Mouse (Mus musculus): ENCODE measurements around the gene Mical2. TPM values are rescaled to one million over a fixed set of nuclear protein-coding genes. Genes with fewer than 3 reads are reported as not detected.

Gene Mical2
- polyA plus RNA-seq, 1 experiment, result 6.6 TPM

- no peaks in the 10 kb centered on the region for H3K36me3 ChIP-seq (ENCODE audit: control insufficient read depth, insufficient read depth, low read length)
- WGBS, result 65% methylated on average over 9 of the region's 9 CpGs
- no peak overlapping the region for H3K27ac ChIP-seq (ENCODE audit: insufficient read depth, low read depth, low read length)
- H3K27me3 ChIP-seq (replicated peaks; ENCODE audit: control insufficient read depth, insufficient read depth, low read length), result no peaks in the 10 kb centered on the region
- TF ChIP-seq CTCF (conservative IDR thresholded peaks at IDR 0.05; ENCODE audit: insufficient read depth, insufficient read length, low read depth, low read length) (no peak), POLR2A (IDR thresholded peaks at IDR 0.05; ENCODE audit: low read depth, low read length) (no peak)
- no peak overlapping the region for H3K4me3 ChIP-seq (ENCODE audit: insufficient read depth, low read depth, low read length)
- DNase-seq, result peak; percentile 23
- H3K4me1 ChIP-seq (ENCODE audit: control insufficient read depth, insufficient read depth, low read length), result peaks cover 5% of the 10 kb centered on the region; the same call in 1 of the 2 replicates
These were observed 72.4 kb downstream of the Mical2 start for GRCm38 (mm10) chr7:112298032-112298431.

- H3K4me3 ChIP-seq (ENCODE audit: insufficient read depth, low read depth, low read length), result no peak overlapping the region
- peak; percentile 40 for DNase-seq
- WGBS, result 60% methylated on average over 3 of the region's 3 CpGs
- TF ChIP-seq POLR2A (IDR thresholded peaks at IDR 0.05; ENCODE audit: low read depth, low read length), result no peak
- peaks cover 5% of the 10 kb centered on the region; the same call in 1 of the 2 replicates for H3K4me1 ChIP-seq (ENCODE audit: control insufficient read depth, insufficient read depth, low read length)
- no peaks in the 10 kb centered on the region for H3K27me3 ChIP-seq (replicated peaks; ENCODE audit: control insufficient read depth, insufficient read depth, low read length)
- no peaks in the 10 kb centered on the region for H3K36me3 ChIP-seq (ENCODE audit: control insufficient read depth, insufficient read depth, low read length)
- no peak overlapping the region for H3K27ac ChIP-seq (ENCODE audit: insufficient read depth, low read depth, low read length)
These were observed 73.3 kb downstream of the Mical2 start for GRCm38 (mm10) chr7:112298871-112299422.

- no peaks in the 10 kb centered on the region for H3K27me3 ChIP-seq (replicated peaks; ENCODE audit: control insufficient read depth, insufficient read depth, low read length)
- WGBS, result 33% methylated on average over 10 of the region's 10 CpGs
- 0 out of 2 replicates have a peak overlapping the region, but pooled peaks have one; percentile 5 for H3K27ac ChIP-seq (ENCODE audit: insufficient read depth, low read depth, low read length)
- TF ChIP-seq POLR2A (IDR thresholded peaks at IDR 0.05; ENCODE audit: low read depth, low read length) (no peak), CTCF (conservative IDR thresholded peaks at IDR 0.05; ENCODE audit: insufficient read depth, insufficient read length, low read depth, low read length) (no peak)
- no peaks in the 10 kb centered on the region for H3K36me3 ChIP-seq (ENCODE audit: control insufficient read depth, insufficient read depth, low read length)
- H3K4me1 ChIP-seq (ENCODE audit: control insufficient read depth, insufficient read depth, low read length), result 0 out of 2 replicates have a peak, but pooled peaks cover 5% of the 10 kb centered on the region
- peak; percentile 38 for DNase-seq
- no peak overlapping the region for H3K4me3 ChIP-seq (ENCODE audit: insufficient read depth, low read depth, low read length)
These were observed 74.0 kb downstream of the Mical2 start for GRCm38 (mm10) chr7:112299521-112300096.

- Histone ChIP-seq H3K4me3 (ENCODE audit: insufficient read depth, low read depth, low read length) (no peak overlapping the region), H3K27me3 (replicated peaks; ENCODE audit: control insufficient read depth, insufficient read depth, low read length) (no peaks in the 10 kb centered on the region), H3K4me1 (ENCODE audit: control insufficient read depth, insufficient read depth, low read length) (0 out of 2 replicates have a peak, but pooled peaks cover 5% of the 10 kb centered on the region), H3K36me3 (ENCODE audit: control insufficient read depth, insufficient read depth, low read length) (no peaks in the 10 kb centered on the region), H3K27ac (ENCODE audit: insufficient read depth, low read depth, low read length) (no peak overlapping the region)
- WGBS, result 53% methylated on average over 5 of the region's 5 CpGs
- TF ChIP-seq POLR2A (IDR thresholded peaks at IDR 0.05; ENCODE audit: low read depth, low read length) (no peak), CTCF (conservative IDR thresholded peaks at IDR 0.05; ENCODE audit: insufficient read depth, insufficient read length, low read depth, low read length) (no peak)
- no peak for DNase-seq
These were observed 74.5 kb downstream of the Mical2 start for GRCm38 (mm10) chr7:112300141-112300540.

GRCm38 (mm10) chr7:112301052-112301451 is 75.4 kb downstream of the Mical2 start:
- H3K27me3 ChIP-seq (replicated peaks; ENCODE audit: control insufficient read depth, insufficient read depth, low read length), result no peaks in the 10 kb centered on the region
- no peak overlapping the region for H3K27ac ChIP-seq (ENCODE audit: insufficient read depth, low read depth, low read length)
- no peaks in the 10 kb centered on the region for H3K36me3 ChIP-seq (ENCODE audit: control insufficient read depth, insufficient read depth, low read length)
- H3K4me1 ChIP-seq (ENCODE audit: control insufficient read depth, insufficient read depth, low read length), result 0 out of 2 replicates have a peak, but pooled peaks cover 5% of the 10 kb centered on the region
- no peak overlapping the region for H3K4me3 ChIP-seq (ENCODE audit: insufficient read depth, low read depth, low read length)
- DNase-seq, result no peak
- TF ChIP-seq POLR2A (IDR thresholded peaks at IDR 0.05; ENCODE audit: low read depth, low read length), result no peak
- peak; percentile 36; the same call in 1 of the 2 replicates for TF ChIP-seq CTCF (conservative IDR thresholded peaks at IDR 0.05; ENCODE audit: insufficient read depth, insufficient read length, low read depth, low read length)

GRCm38 (mm10) chr7:112304382-112304781 is 78.7 kb downstream of the Mical2 start:
- H3K4me3 ChIP-seq (ENCODE audit: insufficient read depth, low read depth, low read length), result no peak overlapping the region
- no peaks in the 10 kb centered on the region for H3K36me3 ChIP-seq (ENCODE audit: control insufficient read depth, insufficient read depth, low read length)
- no peak overlapping the region for H3K27ac ChIP-seq (ENCODE audit: insufficient read depth, low read depth, low read length)
- 0 out of 2 replicates have a peak, but pooled peaks cover 5% of the 10 kb centered on the region for H3K4me1 ChIP-seq (ENCODE audit: control insufficient read depth, insufficient read depth, low read length)
- 94% methylated on average over 8 of the region's 8 CpGs for WGBS
- TF ChIP-seq CTCF (conservative IDR thresholded peaks at IDR 0.05; ENCODE audit: insufficient read depth, insufficient read length, low read depth, low read length) (no peak), POLR2A (IDR thresholded peaks at IDR 0.05; ENCODE audit: low read depth, low read length) (no peak)
- no peaks in the 10 kb centered on the region for H3K27me3 ChIP-seq (replicated peaks; ENCODE audit: control insufficient read depth, insufficient read depth, low read length)
- no peak for DNase-seq

- Histone ChIP-seq H3K27me3 (replicated peaks; ENCODE audit: control insufficient read depth, insufficient read depth, low read length) (no peaks in the 10 kb centered on the region), H3K27ac (ENCODE audit: insufficient read depth, low read depth, low read length) (no peak overlapping the region), H3K36me3 (ENCODE audit: control insufficient read depth, insufficient read depth, low read length) (no peaks in the 10 kb centered on the region), H3K4me3 (ENCODE audit: insufficient read depth, low read depth, low read length) (no peak overlapping the region), H3K4me1 (ENCODE audit: control insufficient read depth, insufficient read depth, low read length) (no peaks in the 10 kb centered on the region)
- DNase-seq, result no peak
- 86% methylated on average over 11 of the region's 11 CpGs for WGBS
- TF ChIP-seq POLR2A (IDR thresholded peaks at IDR 0.05; ENCODE audit: low read depth, low read length) (no peak), CTCF (conservative IDR thresholded peaks at IDR 0.05; ENCODE audit: insufficient read depth, insufficient read length, low read depth, low read length) (no peak)
These were observed 83.8 kb downstream of the Mical2 start for GRCm38 (mm10) chr7:112309289-112310016.
